Mouse (Mus musculus) ES-Bruce4 (cell line): Measurements from ENCODE around the gene Spryd3.

ENCODE experiments used
- CTCF ChIP-seq: IDR thresholded peaks from one replicate; pipeline ENCODE4 v1.8.1; 2011; ENCODE audit warnings: low read depth, low read length
- EP300 ChIP-seq: IDR thresholded peaks from 2 replicates; pipeline ENCODE4 v1.6.1; 2011; ENCODE audit warnings: low read depth, low read length; ENCODE audit not compliant: insufficient read depth
- POLR2A ChIP-seq: IDR thresholded peaks from one replicate; pipeline ENCODE4 v1.8.1; 2011; ENCODE audit warnings: low read length; ENCODE audit not compliant: insufficient read depth

GRCm38 (mm10) chr15:102106754-102107456 lies 29.1 kb downstream of the Spryd3 start:
- TF ChIP-seq CTCF: no peak
- TF ChIP-seq EP300: no peak
- no peak for TF ChIP-seq POLR2A
